Mouse (Mus musculus) brain, embryonic 14.5 days (tissue): Measurements from ENCODE around the gene Bcat2.

Experiments used
- CTCF ChIP-seq: fragments of 200-500 bp; IDR thresholded peaks from 2 replicates; pipeline ENCODE4 v1.5.1; 2012; ENCODE audit warnings: inconsistent platforms, mild to moderate bottlenecking, moderate library complexity, borderline replicate concordance; ENCODE audit not compliant: insufficient read depth, insufficient read length; ENCODE audit errors: extremely low read depth
- POLR2A ChIP-seq: fragments of 200-500 bp; IDR thresholded peaks from 2 replicates; pipeline ENCODE4 v1.6.1; 2012; ENCODE audit warnings: mild to moderate bottlenecking, inconsistent platforms, borderline replicate concordance; ENCODE audit not compliant: poor library complexity, insufficient read depth, insufficient read length, severe bottlenecking; ENCODE audit errors: extremely low read depth

GRCm38 (mm10) chr7:45522957-45523676, 46.8 kb upstream of the Bcat2 start:
- TF ChIP-seq CTCF (no peak), POLR2A (no peak)
